10 mouse cellular contexts compared by ENCODE assay signal in the genomic region with DNA sequence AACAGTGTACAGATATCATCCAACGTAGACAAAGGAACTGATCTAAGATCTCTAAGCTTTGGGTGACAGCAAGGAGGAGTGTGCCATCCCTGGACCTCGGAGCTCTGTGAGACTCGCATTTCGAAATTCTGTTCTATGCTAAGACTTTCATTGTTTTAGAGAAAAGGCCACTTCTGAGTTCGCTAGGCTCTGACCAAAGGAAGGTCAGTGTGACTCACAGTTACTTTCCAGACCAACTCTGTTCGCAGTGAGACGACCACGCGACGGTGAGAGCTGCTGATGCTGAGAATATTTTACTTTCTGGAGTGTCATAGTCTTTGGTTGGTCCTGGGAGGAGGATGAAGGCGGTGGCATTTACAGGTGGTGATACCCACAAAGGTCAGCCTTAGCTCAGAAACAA.
"Had no signal": no experiment of that assay in that cellular context is flagged by ENCODE, and none has a peak within 500 bp of the region (broad histone marks: within the 10 kb centered on the region; RNA-seq: fewer than 3 reads in every experiment).

No protein-coding gene starts in this region.

- ATAC-seq: midbrain, embryonic 13.5 days; midbrain, embryonic 15.5 days had no signal

- DNase-seq: lung, adult 18-20 months; lung, embryonic 14.5 days; lung, postnatal 10 days; lung, postnatal 4 days; right cerebral cortex, postnatal 14 days; thymus, adult 2 months; thymus, postnatal 25 days; thymus, postnatal 4 days had no signal
